Mouse (Mus musculus): ENCODE results near the gene Mrpl23. TPM values are rescaled to one million over a fixed set of nuclear protein-coding genes. Genes with fewer than 3 reads are reported as not detected.
A peak's percentile ranks its signal among the peaks of the same experiment; 100 is the strongest.

Mrpl23 gene
- total RNA-seq, 2 experiments from 2014 or later, result 5.1 to 15.8 TPM

DNA sequence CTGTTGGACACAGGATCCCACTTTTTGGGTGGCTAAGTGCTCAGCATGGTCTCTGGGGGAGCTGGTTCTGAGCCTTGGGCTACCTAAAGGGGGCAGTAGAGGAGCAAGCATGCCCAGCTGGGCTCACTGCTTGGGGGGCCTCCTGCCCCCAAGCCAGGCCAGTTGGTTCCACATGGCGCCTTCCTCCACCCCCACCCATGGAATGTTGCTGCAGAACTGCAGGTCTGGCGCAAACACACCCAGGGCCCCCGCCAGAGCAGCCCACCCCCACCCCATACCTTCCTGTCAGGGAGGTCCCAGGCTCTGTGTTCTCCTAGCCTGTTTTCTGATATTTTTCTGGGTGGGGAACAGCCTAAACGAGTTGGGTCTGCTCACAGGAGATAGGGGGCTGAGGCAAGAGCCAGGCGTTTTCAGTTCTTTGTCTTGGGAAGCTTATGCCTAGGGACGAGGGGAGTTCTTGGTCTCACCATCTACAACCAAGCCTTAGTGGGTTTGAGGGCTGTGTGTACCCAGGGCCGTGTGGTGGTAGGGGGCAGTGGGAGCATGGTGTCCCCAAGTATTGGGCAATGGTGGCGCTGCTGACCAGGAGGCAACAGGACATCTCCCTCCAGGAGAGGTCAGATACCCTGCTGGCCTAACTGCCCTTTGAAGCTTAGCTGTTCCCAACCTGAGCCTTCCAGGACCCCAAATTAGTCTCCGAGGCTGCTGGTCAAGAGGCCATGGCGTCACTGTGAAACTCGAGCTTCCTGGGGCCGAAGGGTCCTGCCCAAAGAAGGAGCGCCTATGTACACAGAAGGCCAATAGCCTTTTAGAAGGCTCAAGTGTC, 20.3 kb downstream of the Mrpl23 start:
- no peak for DNase-seq

DNA sequence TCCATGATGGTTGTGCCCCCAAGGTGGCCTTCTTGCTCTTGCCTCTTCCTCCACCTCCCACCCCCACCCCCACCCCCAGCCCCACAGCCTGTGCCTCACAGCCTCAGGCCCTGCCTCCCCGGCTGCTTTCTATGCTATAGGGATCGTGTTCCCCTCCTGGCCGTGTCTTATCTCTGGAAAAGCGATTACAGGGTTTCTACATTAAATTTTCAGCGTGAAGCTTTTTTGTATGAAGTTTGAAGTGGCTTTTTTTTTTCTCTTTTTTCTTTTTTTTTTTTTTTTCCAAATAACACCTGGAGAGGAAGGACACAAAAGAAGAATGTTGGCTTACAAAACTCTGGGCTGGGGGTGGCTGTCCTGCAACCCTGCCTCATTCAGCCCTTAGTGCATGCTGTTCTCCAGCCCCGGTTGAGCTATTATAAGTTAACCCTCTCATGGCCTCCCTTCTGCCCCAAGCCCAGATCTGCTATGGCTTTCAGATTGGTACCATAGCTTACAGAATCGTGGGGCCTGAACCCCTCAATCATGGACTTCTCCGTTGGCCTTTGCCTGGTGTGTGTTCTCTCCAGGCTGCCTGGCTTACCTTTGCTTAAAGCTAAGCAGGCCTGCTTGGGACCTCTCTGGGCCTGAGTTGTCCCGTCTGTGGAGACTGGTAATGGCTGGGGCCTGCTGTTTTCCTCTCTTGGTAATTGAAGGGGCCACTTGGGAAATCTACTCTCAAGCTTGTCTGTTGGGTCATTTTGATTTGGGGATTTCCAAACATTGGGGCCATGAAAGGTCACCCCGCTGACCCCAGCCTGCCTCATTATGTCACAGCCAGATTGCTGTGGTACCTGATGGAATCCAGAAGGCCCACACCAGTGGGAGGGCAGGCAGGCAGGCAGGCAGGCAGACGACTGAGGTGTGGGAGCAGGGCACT, 21.2 kb downstream of the Mrpl23 start:
- no peak for DNase-seq

DNA sequence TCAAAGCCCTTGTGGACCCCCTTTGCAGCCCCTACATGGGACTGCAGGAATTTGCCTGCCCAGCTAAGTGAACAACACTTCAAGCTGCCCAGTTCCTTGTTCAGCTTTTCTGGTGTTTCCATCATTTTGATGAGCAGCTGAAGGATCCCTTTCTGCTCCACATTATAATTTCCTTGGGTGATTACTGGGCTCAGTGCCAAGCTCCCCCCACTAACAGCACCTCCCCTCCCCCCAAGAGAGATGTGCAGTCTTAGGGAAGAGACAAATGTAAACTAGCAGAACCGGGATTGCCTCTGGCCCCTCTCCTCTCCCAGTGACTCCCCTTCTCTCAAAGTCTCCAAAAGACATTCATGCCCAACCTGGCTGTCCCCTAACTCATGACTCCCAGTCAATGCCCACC, 22.1 kb downstream of the Mrpl23 start:
- DNase-seq, result no peak

DNA sequence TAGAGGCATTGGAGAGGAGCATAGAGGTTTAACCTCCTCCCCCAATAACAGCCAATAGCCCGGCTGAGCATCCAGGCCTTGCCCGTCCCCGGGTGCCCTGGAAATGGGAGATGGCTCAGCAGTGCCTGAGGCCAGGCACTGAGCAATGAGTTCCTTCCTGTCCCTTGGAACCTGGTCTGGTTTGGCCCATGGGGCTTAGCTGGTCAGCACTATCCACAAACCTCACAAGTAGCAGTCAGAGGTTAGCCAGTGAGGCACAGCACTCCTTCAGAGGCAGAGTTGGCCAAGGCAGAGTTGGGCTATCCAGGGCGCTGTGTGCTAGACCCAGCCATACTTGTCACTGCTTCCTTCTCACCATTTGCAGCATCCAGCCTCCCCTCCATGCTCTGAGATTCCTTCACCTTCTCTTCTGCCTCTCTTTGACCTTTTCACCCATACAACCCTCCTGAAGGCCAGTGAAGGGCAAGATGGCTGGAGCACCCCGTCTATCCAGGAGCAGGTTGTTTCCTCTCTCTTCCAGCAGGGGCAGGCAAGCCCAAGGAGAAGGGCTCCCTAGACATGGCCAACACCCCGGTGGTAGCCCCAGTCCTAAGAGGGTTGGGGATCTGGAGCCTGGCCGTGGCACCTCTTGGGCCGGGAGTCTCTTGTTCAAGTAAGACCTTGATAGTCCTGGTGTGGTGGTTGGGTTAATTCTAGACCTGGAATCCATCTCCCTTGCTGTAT, 23.0 kb downstream of the Mrpl23 start:
- DNase-seq, result no peak

DNA sequence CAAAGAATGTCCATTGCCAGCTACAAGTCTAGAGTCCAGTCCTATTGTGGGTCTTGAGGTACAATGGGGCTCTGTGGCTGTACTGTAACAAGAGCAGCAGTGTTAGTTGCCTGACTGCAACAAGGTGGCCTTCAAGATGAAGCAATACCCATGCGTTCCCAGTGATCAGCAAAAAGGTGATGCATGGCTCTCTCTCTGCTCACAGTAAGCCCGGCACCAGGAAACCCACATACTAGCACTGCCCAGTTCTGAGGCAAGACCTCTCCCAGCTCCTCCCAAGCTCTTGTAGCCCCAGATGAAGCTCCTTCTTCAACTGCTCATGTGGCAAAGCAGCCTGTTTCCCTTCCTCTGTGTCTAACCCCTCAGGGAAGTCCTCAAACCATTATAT, 23.6 kb downstream of the Mrpl23 start:
- no peak for DNase-seq

DNA sequence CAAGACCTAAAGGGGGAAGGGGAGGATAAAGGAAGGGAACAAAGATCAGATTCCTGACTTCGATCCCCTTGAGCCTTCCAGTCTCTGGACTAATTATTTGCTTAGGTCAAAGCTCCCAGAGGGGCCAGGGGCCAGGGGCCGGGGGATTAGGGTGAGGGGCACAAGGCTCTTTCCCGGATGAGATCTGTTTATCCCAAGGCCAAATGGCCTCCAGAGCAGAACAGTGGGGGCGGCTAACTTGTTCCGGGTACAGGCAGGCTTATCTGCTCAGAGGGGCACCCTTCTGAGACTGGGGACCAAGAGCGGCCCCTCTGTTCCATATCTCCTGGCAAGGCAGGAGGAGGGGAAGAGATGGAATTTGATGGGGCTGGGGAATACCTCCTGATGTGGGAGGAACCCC, 25.2 kb downstream of the Mrpl23 start:
- DNase-seq, result no peak

DNA sequence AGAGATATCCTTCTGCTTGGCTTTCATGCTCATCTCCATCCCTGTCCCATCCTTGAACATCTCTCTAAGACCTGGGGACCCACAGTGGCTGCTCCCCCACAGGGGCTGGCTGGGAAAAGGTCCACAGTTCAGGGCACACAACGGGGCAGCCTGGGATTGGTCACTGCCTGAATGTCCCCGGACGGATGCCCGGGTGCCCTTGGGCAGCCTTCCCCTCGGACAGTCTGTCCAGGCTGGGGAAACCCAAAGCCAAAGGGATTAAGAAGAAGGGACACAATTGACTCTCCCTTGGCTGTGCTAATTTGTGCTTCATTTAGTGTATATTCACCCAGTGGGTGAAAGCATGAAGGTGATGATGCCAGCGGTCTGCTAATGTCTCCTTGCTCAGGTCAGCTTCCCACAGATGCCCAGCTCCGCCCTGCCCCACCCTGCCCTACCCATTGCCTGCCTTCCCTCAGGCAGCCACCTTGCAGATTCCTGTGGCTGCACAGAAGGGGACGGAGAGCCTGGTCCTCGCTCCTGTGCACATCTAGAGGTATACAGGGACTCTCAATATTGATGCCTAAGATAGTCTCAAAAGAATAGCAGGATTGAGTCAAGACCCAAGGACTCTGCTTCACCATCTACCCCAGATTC, 26.1 kb downstream of the Mrpl23 start:
- no peak for DNase-seq

DNA sequence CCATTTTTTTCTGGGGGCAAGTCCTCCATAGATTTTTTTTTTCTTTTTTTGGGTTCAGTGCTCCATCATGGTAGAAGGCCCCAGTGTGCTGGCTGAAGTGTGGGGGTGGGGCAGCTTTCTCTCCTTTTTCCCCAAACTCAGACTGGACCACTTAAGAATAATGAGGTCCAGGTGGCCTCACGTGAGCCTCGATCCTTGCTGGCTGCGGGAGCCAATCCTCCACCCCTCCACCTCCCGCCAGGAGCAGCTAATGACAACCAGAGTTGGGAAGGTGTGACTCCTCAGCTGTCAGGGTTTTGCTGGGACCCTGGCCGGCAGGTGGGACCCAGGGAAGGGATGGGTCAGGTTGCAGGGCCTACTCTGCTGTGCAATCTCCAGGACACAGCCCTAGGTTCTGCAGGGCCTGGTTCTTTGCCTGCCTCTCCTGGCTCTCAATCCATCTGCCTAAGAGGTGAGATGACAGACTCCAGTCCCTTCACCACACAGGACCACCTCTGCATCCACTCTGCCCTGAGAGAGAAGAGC, 27.2 kb downstream of the Mrpl23 start:
- no peak for DNase-seq

DNA sequence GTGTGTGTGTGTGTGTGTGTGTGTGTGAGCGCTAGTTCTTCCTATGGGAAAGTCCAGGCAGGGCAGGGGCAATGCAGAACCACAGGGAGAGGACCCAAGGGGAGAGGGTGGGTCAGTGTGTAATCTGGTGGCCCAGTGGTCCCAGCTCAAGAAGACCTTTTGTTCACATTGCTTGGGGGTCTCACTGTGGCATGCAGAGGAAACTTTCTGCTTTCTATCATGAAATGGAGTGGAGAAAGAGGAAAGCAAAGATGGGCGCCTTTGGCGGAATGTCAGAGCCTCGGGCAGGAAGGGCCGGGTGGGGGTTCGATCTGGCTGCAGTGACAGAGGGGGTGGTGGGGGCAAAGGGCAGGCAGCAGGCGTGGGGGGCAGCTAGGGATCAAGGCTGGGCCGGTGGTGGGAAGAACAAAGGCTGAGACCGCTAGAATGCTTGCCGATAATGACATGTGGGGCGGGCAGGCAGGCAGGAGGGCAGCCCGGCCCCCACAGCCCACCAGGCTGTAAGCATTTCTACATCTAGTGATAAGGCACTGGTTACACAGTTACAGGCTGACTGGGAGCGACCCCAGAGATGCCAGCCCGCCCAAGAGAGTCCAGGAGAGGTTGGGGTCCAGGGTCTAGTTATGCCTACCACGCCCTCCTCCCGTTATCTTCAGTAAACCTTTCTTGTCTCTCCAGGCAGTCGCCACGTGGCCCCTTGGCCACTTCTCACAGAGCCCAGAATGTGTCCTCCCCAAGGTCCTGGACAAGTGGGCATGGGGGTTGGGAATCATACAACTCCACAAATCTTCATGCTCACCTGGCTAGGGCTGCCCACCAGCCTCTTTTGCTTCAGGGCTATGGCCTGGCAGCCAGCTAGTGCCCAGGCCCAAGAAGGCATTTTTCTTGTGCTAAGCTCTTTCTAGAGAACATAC, 28.7 kb downstream of the Mrpl23 start:
- DNase-seq, result no peak

DNA sequence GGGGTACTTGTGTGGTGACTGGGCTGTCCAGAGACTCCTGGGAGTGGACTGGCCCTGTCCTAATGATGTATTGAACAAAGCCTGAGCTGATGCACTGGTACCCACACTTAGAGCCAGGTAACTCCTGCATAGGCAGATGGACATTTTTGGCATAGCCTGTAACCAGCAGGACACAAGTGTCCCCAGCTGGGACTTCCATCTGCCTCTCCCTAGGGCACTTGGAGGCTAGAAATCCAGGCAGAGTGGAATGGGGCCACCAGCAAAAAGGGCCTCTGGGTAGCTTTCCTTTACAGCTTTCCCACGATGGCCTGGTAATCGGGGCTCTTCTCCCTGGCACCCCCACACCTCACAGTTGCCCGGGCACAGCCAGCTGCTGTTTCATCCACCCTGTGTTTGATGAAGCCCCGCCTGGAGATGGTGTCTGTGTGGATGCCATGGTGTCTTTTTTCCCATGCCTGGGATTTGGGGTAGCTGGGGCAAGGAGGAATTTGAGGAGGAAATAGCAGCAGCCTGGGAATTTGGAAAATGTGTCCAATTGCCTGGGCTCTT, 29.4 kb downstream of the Mrpl23 start:
- DNase-seq, result no peak

DNA sequence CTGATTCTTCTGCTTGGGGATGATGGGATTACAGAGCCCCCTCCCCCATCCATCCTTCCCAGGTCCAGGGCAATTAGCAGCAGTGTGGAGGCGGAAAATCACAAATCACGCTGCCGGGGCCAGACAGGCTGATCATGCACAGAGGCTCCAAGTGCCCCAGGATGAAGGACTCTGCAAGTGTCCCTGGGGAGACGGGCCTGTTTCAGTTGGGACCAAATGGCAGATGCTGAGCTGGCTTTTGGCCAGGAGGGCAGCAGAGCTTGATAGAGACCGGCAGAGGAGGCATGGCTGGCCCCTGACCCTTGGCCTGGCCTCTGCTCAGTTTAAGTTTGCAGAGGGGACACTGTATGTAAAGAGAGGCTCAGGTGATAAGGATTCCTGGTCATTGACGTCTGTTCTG, 30.7 kb downstream of the Mrpl23 start:
- no peak for DNase-seq

DNA sequence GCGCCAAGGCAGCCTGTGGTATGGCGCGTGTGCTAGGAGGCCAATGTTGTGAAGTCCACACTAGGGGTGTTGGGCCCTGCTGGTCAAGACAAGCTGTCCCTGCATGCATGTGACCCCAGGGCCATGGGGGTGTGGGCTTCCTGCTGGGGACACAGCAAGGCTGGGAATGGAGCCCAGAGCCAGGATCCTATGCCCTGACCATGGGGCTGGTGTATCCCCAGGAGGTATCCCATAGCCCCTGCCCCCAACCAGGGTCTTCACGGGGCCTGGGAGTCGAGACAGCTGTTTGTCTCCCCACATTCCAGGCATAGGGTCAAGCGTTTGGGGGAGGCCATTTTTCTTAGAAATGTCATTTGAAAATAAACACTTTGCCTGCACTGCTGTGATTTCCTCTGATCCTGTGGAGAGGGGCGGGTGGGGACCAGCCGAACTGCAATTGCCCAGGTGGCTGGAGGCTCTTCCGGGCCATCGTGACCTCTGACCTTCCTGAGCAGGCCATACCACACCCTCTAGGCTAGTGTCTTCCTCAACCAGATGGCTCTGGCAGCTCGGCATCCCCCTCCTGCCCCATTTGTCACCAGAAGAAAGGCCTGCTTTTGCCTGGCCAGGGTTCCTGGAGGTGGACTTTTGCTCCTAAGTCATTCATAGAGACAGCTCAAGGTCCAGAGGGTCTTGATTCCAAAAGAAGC, 32.6 kb downstream of the Mrpl23 start:
- no peak for DNase-seq

DNA sequence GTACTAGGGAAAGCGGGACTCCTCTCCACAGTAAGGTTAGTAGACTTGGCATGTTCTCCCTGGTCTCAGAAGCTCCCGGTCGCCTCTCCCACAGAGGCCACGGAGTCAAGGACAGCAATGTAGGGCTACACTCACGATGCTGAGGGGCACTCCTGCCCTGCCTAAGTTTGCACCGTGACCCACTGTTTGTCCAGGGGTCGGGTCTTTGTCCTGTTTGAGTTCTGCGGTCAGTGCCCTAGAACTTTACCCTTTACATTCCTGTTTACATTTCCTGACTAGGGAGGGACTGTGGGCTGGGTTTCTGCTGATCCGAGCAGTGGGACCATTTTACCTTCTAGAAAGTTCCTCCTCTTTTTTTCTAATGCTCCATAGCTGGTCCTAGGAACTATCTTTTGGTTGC, 34.0 kb downstream of the Mrpl23 start:
- DNase-seq, result no peak

DNA sequence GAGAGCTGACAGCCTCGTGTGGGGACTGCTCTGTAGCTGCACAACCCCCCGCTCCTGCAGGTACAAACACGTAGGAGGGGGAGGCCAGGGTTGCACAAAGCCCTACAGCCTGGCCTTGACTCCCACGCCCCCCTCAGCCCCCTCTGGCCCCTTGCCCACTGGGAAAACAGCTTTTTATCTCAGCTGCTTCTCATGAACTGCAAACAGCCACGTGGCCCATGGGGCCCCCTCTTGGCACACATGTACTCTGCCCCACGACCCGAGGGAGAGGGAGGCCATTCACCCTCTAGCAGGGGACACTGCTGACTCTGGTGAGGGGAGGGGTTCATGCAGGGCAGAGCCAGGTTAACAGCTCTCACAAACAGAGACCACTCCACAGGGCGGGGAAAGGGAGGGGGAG, 36.5 kb downstream of the Mrpl23 start:
- peak; percentile 29 for DNase-seq

DNA sequence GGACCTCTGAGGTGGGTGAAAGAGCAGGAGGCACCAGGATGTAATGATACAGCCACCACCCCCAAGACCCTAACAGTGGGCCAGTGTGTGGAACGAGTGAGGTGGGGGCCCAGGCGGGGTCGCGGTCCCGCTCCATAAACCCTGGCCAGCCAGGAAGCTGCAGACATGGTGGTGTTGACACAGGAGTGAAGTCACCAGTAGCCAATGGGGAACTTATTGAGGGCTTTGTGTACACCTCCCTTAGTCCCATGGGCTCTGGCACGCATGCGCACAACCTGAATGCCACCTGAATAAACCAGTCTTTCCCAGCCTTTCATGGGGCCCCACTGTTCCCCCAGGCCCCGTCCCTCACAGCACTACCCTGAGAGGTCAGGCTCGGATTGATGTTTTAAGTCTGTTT, 38.1 kb downstream of the Mrpl23 start:
- DNase-seq, result no peak

DNA sequence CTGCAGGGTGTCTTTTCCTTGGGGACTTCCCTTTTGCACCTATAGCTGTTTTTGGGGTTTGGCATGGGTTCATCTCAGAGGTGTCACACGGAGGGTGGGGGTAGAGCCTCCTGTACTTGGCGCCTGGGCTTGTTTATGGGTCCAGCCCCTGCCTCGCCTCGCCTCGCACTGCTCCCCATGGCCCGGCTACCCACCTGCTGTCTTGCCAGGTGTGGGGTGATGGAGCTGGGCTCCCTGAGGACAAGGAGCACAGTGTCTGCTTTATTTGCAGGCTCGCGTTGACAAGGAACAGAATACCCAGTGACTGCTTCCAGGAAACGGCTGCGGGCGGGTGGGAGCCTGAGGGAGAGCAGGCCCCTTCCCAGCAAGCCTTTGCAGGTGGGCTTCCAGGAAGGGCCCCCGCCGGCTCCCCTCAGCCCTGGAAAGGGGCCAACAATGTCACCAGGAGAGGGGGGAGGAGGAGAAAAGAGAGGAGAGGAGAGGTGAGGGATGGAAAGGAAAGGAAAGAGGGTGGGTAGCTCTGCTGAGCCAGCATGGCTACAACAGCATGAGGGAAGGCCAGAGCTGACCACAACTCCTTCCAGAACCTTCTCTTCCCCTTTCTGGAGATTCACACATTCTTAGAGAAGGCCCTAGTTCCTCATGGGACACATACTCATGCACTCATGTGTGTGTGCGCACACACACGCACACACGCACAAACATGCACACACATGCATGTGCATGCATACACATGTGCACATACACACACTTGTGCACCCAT, 39.2 kb downstream of the Mrpl23 start:
- DNase-seq, result no peak

DNA sequence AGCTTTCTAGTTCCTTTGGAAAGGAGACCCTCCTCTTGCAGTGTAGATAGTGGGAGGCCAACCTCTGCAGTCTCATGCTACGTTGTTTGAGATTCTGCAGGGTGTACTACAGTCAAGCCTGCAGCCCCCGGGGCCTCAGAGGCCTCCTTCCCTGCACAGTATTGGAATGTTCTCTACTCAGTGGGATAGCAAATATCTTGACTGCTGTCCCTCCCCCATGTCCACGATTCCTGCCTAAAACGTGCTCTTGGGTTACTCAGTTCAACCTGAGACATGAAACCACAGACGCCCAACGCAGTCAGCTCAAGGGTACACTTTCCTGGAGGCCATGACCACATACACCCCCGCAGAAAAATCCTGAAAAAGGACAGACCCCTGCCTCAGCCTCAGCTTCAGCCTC, 39.9 kb downstream of the Mrpl23 start:
- no peak for DNase-seq

DNA sequence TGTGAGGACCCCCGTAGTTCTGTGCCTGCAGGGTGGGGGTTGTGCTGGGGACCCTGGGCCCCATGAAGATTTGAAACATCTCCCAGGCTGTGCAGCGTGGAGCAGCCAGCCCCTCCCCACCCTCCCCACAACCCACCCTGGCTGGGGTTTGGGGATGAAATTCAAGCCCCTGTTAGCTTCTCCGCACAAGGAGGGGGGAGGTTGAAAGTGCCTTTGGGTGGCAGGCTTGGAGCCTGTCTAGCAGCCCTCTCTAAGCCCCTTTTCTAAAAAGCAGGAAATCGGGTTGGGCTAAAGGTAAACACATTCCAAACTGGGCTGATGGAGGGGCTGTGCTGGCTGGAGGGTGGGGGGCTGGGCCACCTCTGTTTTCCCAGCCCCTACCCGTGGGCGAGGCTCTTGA, 40.5 kb downstream of the Mrpl23 start:
- no peak for DNase-seq

DNA sequence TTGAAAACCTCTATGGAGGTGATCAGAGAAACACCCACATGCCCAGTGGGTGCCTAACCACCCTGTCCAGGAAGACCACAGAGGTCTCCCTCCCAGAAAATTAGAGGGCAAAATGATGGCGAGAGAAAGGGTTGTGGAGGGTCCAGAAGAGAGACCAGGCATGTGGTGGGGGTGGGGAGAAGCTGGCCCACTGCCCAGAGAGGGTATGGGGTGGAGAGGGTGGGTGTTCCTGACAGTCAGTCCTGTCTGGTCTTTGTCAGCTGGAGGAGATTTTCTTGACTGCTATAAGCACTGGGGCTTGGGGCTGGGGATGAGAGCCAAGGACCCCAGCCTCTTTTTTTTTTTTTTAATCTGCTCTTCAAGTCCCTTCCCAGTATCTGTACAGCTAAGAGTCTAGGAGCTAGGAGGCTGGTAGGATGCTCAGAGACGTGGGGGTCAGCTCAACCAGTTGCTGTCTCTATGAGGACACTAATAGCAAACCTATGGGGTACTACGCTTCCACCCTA, 41.7 kb downstream of the Mrpl23 start:
- DNase-seq, result no peak
